Mouse (Mus musculus) heart, adult 2 months (tissue): Measurements from ENCODE around the gene Yju2.
"Not testable (repeated sequence)": the region's sequence is repeated elsewhere in the genome, so short reads cannot be mapped to it uniquely, and the experiment has no call there.

ENCODE experiments used
- CTCF ChIP-seq: fragments of 200-600 bp; IDR thresholded peaks from 2 replicates; pipeline ENCODE4 v1.8.1; 2022; ENCODE audit warnings: antibody characterized with exemption, mild to moderate bottlenecking, moderate library complexity
- EP300 ChIP-seq: fragments of 200-500 bp; IDR thresholded peaks from 2 replicates; pipeline ENCODE4 v1.6.1; 2011; ENCODE audit warnings: low read depth, low read length, control low read depth; ENCODE audit not compliant: insufficient read depth
- POLR2A ChIP-seq: fragments of 200-500 bp; IDR thresholded peaks from 2 replicates; pipeline ENCODE4 v1.6.1; 2011; ENCODE audit warnings: mild to moderate bottlenecking, low read depth, low read length, control low read depth; ENCODE audit not compliant: insufficient read depth

GRCm38 (mm10) chr17:55944866-55945682 lies 13.8 kb upstream of the Yju2 start:
- TF ChIP-seq POLR2A: peak; percentile 85
- TF ChIP-seq CTCF: not testable (repeated sequence)
- TF ChIP-seq EP300: 0 out of 2 replicates have a peak, but pooled peaks have one; percentile 19
